Mouse (Mus musculus) limb, embryonic 12.5 days (tissue): ENCODE data around the gene Lck. TPM values are rescaled to one million over a fixed set of nuclear protein-coding genes. Genes with fewer than 3 reads are reported as not detected.

Source experiments
- ATAC-seq: fragments of 200-750 bp; cut with Nextera tagmentation; 2 replicates; pipeline ENCODE4 v1.8.0; 2017; ENCODE audit warnings: low read depth, moderate TSS enrichment; ENCODE audit not compliant: insufficient number of reproducible peaks, insufficient read depth, low FRiP score, low TSS enrichment
- H3K27ac ChIP-seq: fragments of 300-500 bp; sonication (generic); 2 replicates; pipeline ENCODE4 v1.5.1; 2016; ENCODE audit warnings: mild to moderate bottlenecking, moderate library complexity
- H3K27me3 ChIP-seq: fragments of 300-500 bp; sonication (generic); 2 replicates; pipeline ENCODE4 v1.6.1; 2016; ENCODE audit warnings: mild to moderate bottlenecking, moderate library complexity
- H3K36me3 ChIP-seq: fragments of 300-500 bp; sonication (generic); 2 replicates; pipeline ENCODE4 v1.6.1; 2016; ENCODE audit warnings: mild to moderate bottlenecking, moderate library complexity
- H3K4me1 ChIP-seq: fragments of 300-500 bp; sonication (generic); replicated peaks from 2 replicates; pipeline ENCODE4 v1.6.1; 2016
- H3K4me2 ChIP-seq: fragments of 300-500 bp; sonication (generic); 2 replicates; pipeline ENCODE4 v1.6.1; 2016; ENCODE audit warnings: mild to moderate bottlenecking, moderate library complexity
- H3K4me3 ChIP-seq: fragments of 300-500 bp; sonication (generic); replicated peaks from 2 replicates; pipeline ENCODE4 v1.5.1; 2016; ENCODE audit warnings: mild to moderate bottlenecking
- H3K9ac ChIP-seq: fragments of 300-500 bp; sonication (generic); replicated peaks from 2 replicates; pipeline ENCODE4 v1.6.1; 2016; ENCODE audit warnings: mild to moderate bottlenecking, moderate library complexity
- H3K9me3 ChIP-seq: fragments of 300-500 bp; sonication (generic); 2 replicates; pipeline ENCODE4 v1.6.1; 2016; ENCODE audit warnings: mild to moderate bottlenecking, moderate library complexity
- WGBS: fragments of 180-500 bp; shearing (Covaris S2); methylation state at CpG from one replicate; pipeline ENCODE4 v1.1.7; 2016; 5-methylcytosine and 5-hydroxymethylcytosine counted together
- polyA plus RNA-seq: library from polyadenylated mRNA; unstranded; fragments of >200 nt; fragmentation: Nextera tagmentation; extraction: Ambion mirVana; gene quantifications from 2 replicates; pipeline ENCODE4 v1.2.1, GENCODE M21; 2016

Gene Lck
- polyA plus RNA-seq, 1 experiment from 2014 or later: 17.0 TPM

GRCm38 (mm10) chr4:129614093-129614492, 40.7 kb upstream of the Lck start, which contains the start of gene Dcdc2b:
Gene Dcdc2b, minus strand, starts transcription at chr4:129614257.
- ATAC-seq: no peak
- H3K27ac ChIP-seq: no peak within 1 kb of the TSS
- 86% methylated on average over 6 of the region's 6 CpGs for WGBS
- no peak within 1 kb of the TSS for H3K4me3 ChIP-seq
- no peaks in the 10 kb centered on the region for H3K9me3 ChIP-seq
- H3K4me1 ChIP-seq: peaks cover 8% of the 10 kb centered on the region
- H3K36me3 ChIP-seq: peaks cover 30% of the 10 kb centered on the region
- H3K4me2 ChIP-seq: no peak within 1 kb of the TSS
- no peak within 1 kb of the TSS for H3K9ac ChIP-seq
- no peaks in the 10 kb centered on the region for H3K27me3 ChIP-seq

- H3K4me1 ChIP-seq: no peaks in the 10 kb centered on the region
- no peak overlapping the region for H3K4me2 ChIP-seq
- no peak overlapping the region for H3K9ac ChIP-seq
- no peaks in the 10 kb centered on the region for H3K9me3 ChIP-seq
- 68% methylated on average over 4 of the region's 4 CpGs for WGBS
- H3K27me3 ChIP-seq: no peaks in the 10 kb centered on the region
- no peak overlapping the region for H3K27ac ChIP-seq
- no peak overlapping the region for H3K4me3 ChIP-seq
- peaks cover 42% of the 10 kb centered on the region for H3K36me3 ChIP-seq
- 0 out of 2 replicates have a peak, but pooled peaks have one; percentile 45 for ATAC-seq
Measured at GRCm38 (mm10) chr4:129610472-129610871, 37.0 kb upstream of the Lck start.

- no peak overlapping the region for H3K27ac ChIP-seq
- ATAC-seq: 0 out of 2 replicates have a peak, but pooled peaks have one; percentile 2
Measured at GRCm38 (mm10) chr4:129610026-129610425, 36.6 kb upstream of the Lck start.

GRCm38 (mm10) chr4:129609139-129609631, 35.7 kb upstream of the Lck start:
- no peak overlapping the region for H3K9ac ChIP-seq
- no peaks in the 10 kb centered on the region for H3K4me1 ChIP-seq
- WGBS: 86% methylated on average over 12 of the region's 12 CpGs
- ATAC-seq: no peak; the same call in 1 of the 2 replicates
- H3K4me2 ChIP-seq: no peak overlapping the region
- H3K9me3 ChIP-seq: no peaks in the 10 kb centered on the region
- peaks cover 54% of the 10 kb centered on the region for H3K36me3 ChIP-seq
- H3K4me3 ChIP-seq: no peak overlapping the region
- no peak overlapping the region for H3K27ac ChIP-seq
- no peaks in the 10 kb centered on the region for H3K27me3 ChIP-seq

More at GRCm38 (mm10) chr4:129610026-129610425, 36.6 kb upstream of the Lck start:
- Histone ChIP-seq H3K4me2 (no peak overlapping the region), H3K9ac (no peak overlapping the region), H3K4me3 (no peak overlapping the region), H3K9me3 (no peaks in the 10 kb centered on the region), H3K27me3 (no peaks in the 10 kb centered on the region), H3K4me1 (no peaks in the 10 kb centered on the region), H3K36me3 (peaks cover 45% of the 10 kb centered on the region)
- whole genome bisulfite sequencing: 75% methylated on average over 4 of the region's 4 CpGs

DNA sequence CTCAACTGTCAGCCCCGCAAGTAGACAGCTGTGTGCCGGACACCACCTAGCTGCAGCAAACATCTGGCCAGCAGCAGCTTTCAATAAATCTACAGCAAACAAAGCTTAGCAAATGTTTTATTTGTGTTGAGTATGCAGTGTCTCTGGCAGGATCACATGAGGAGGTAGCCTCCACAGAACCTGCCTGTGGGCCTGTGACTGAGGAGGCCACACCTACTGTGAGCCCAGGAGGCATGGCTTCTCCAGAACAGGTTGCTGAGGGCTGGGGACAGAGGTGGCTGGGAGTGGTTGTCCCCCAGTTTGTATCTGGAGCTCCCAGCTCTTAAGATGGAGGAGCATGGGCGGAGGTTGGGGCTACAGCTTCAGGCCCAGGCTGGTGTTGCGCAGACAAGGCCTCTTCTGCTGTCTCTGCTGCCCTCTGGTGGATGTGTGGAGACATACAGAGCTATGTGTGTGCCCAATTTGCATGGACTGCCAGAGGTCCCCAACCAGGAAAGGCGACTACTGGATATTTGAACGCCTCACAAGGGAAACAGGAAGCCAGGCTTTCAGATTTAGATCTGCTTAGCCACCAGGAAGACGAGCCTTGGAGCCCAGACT, 35.1 kb upstream of the Lck start:
- H3K27me3 ChIP-seq: no peaks in the 10 kb centered on the region
- H3K4me2 ChIP-seq: no peak overlapping the region
- H3K4me3 ChIP-seq: no peak overlapping the region
- ATAC-seq: peak; percentile 58; the same call in 1 of the 2 replicates
- H3K9me3 ChIP-seq: no peaks in the 10 kb centered on the region
- WGBS: 37% methylated on average over 7 of the region's 7 CpGs
- peak overlapping the region; percentile 56; the same call in 1 of the 2 replicates for H3K27ac ChIP-seq
- H3K9ac ChIP-seq: no peak overlapping the region; the same call in 1 of the 2 replicates
- no peaks in the 10 kb centered on the region for H3K4me1 ChIP-seq
- H3K36me3 ChIP-seq: peaks cover 60% of the 10 kb centered on the region

- Histone ChIP-seq H3K4me1 (peaks cover 23% of the 10 kb centered on the region), H3K9ac (peak within 1 kb of the TSS; percentile 92), H3K4me2 (peak within 1 kb of the TSS; percentile 83), H3K27ac (peak within 1 kb of the TSS; percentile 66), H3K9me3 (no peaks in the 10 kb centered on the region), H3K4me3 (peak within 1 kb of the TSS; percentile 95), H3K27me3 (no peaks in the 10 kb centered on the region), H3K36me3 (peaks cover 65% of the 10 kb centered on the region)
- under 1% methylated on average over 74 of the region's 74 CpGs for WGBS
- peak; percentile 79 for ATAC-seq
Measured at GRCm38 (mm10) chr4:129600233-129601158, 27.1 kb upstream of the Lck start, which contains the start of the genes Eif3i and Tmem234. Gene Eif3i, minus strand, starts transcription at chr4:129600648. Gene Tmem234, plus strand, starts transcription at chr4:129600668.

GRCm38 (mm10) chr4:129588865-129589264, 15.4 kb upstream of the Lck start:
- 68% methylated on average over 4 of the region's 4 CpGs for WGBS
- no peak overlapping the region for H3K4me2 ChIP-seq
- H3K27ac ChIP-seq: no peak overlapping the region
- no peaks in the 10 kb centered on the region for H3K9me3 ChIP-seq
- no peak overlapping the region for H3K9ac ChIP-seq
- H3K36me3 ChIP-seq: peaks cover 40% of the 10 kb centered on the region
- no peak overlapping the region for H3K4me3 ChIP-seq
- H3K27me3 ChIP-seq: no peaks in the 10 kb centered on the region
- ATAC-seq: no peak
- H3K4me1 ChIP-seq: peaks cover 9% of the 10 kb centered on the region; the same call in 1 of the 2 replicates

DNA sequence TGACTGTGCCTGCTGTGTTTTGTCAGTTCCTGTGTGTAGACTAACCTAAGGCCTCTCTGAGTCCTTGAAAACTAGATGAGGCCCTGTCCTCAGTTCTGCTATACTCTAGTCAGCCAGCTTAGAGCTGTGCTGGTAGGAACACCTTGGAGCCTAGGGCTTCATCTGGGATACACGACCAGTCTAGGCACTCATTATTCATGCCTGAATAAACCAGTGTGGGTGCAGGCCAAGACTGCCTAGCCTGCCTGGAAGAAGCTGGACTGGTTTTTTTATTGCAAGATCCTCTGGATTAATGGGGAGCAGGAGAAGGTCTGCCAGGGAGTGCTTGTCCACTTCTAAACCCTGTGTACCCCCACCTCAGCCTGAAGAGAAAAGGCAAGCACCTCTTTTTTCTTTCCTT, 13.5 kb upstream of the Lck start:
- Histone ChIP-seq H3K36me3 (peaks cover 21% of the 10 kb centered on the region), H3K27ac (no peak overlapping the region), H3K9ac (no peak overlapping the region), H3K27me3 (no peaks in the 10 kb centered on the region), H3K4me2 (no peak overlapping the region), H3K4me1 (peaks cover 9% of the 10 kb centered on the region; the same call in 1 of the 2 replicates), H3K4me3 (no peak overlapping the region), H3K9me3 (no peaks in the 10 kb centered on the region)
- ATAC-seq: no peak
- 58% methylated on average over 1 of the region's 1 CpGs for WGBS

DNA sequence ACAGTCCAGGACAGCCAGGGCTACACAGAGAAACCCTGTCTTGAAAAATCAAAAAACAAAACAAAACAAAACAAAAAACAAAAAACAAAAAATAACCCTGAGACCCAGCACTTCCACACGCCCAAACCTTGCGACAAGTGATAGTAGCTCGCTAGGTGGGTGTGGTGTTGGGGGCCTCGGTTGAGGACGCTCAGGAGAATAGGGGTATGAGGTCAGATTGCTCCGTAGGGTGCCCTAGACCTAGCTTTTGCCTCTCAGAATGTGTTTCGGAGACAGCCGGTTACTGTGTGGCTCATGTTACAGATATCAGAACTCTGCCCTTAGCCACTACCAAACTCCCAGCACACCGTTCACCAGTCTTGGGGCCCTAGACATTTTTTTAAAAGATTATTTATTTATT, 12.3 kb upstream of the Lck start:
- H3K27me3 ChIP-seq: no peaks in the 10 kb centered on the region
- no peak overlapping the region for H3K9ac ChIP-seq
- H3K4me1 ChIP-seq: peaks cover 9% of the 10 kb centered on the region; the same call in 1 of the 2 replicates
- ATAC-seq: no peak
- H3K36me3 ChIP-seq: peaks cover 9% of the 10 kb centered on the region
- peak overlapping the region; percentile 68 for H3K4me2 ChIP-seq
- H3K27ac ChIP-seq: no peak overlapping the region
- no peaks in the 10 kb centered on the region for H3K9me3 ChIP-seq
- H3K4me3 ChIP-seq: peak overlapping the region; percentile 49
- WGBS: 78% methylated on average over 9 of the region's 9 CpGs

GRCm38 (mm10) chr4:129584884-129585608, 11.6 kb upstream of the Lck start:
- H3K27ac ChIP-seq: peak overlapping the region; percentile 42; the same call in 1 of the 2 replicates
- H3K4me3 ChIP-seq: peak overlapping the region; percentile 49
- peak overlapping the region; percentile 68 for H3K4me2 ChIP-seq
- peaks cover 9% of the 10 kb centered on the region; the same call in 1 of the 2 replicates for H3K4me1 ChIP-seq
- peak overlapping the region; percentile 64 for H3K9ac ChIP-seq
- no peaks in the 10 kb centered on the region for H3K9me3 ChIP-seq
- no peaks in the 10 kb centered on the region for H3K27me3 ChIP-seq
- H3K36me3 ChIP-seq: peaks cover 2% of the 10 kb centered on the region
- WGBS: 3% methylated on average over 36 of the region's 36 CpGs
- peak; percentile 13; the same call in 1 of the 2 replicates for ATAC-seq
